22 mouse cellular contexts compared by ENCODE assay signal in the genomic region with DNA sequence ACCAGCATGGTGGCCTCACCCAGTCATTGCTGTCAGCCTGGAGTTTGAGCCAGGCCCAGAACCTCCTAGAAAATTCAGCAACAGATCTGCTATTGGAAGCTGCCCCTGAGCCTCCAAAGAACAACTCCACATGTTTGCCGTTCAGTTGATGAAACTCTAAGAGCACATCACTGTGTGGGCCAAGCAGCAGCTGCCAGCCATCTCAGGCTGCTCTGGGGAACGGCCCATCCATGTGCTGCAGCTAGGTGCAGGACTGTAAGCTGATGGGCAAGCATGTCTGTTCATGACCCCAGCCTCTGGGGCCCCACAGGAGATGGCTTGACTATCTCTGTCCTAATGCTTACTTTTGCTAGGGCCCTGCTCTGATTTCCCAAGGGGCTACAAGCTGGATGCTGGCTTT. TPM values are rescaled to one million over a fixed set of nuclear protein-coding genes. Genes with fewer than 3 reads are reported as not detected.
DNase-seq lines count a peak whose midpoint lies in the region; ATAC-seq and TF ChIP-seq lines count a peak whose summit lies in the region.
"Had no signal": no experiment of that assay in that cellular context is flagged by ENCODE, and none has a peak within 500 bp of the region (broad histone marks: within the 10 kb centered on the region; RNA-seq: fewer than 3 reads in every experiment).

No protein-coding gene starts in this region.

- H3K36me3 ChIP-seq in hindbrain, embryonic 10.5 days, result peaks cover 49% of the 10 kb centered on the region
- H3K36me3 ChIP-seq in hindbrain, embryonic 14.5 days (replicated peaks; ENCODE audit: control insufficient read depth, insufficient read depth), result peaks cover 6% of the 10 kb centered on the region; the same call in 1 of the 2 replicates
- no peaks in the 10 kb centered on the region for H3K36me3 ChIP-seq in lung, postnatal 0 days (ENCODE audit: insufficient read depth, low read length)
- H3K36me3 ChIP-seq: G1E; liver, embryonic 15.5 days had no signal

- TF ChIP-seq CTCF in lung, postnatal 0 days (IDR thresholded peaks at IDR 0.05), result no peak

- DNase-seq in gastrocnemius, postnatal 25 days, result peak; percentile 51
- DNase-seq in gastrocnemius, adult 18-20 months (ENCODE audit: low spot score), result no peak
- no peak for DNase-seq in hindbrain, embryonic 10.5 days (ENCODE audit: low spot score)
- DNase-seq in hindbrain, embryonic 14.5 days (ENCODE audit: low spot score), result no peak
- peak; percentile 51 for DNase-seq in lung, postnatal 0 days (ENCODE audit: low spot score)
- no peak for DNase-seq in lung, postnatal 25 days (ENCODE audit: low spot score)
- DNase-seq in ovary, postnatal 14 days (ENCODE audit: low spot score), result no peak
- DNase-seq: adrenal gland, postnatal 10 days; cerebellum, adult 9-11 months; gastrocnemius, postnatal 10 days; kidney, postnatal 36 days; layer of hippocampus, adult 9-11 months; retina, postnatal 1 day; thymus, postnatal 36 days had no signal

- H3K27ac ChIP-seq in hindbrain, embryonic 10.5 days, result 0 out of 2 replicates have a peak overlapping the region, but pooled peaks have one; percentile 8
- H3K27ac ChIP-seq in hindbrain, embryonic 14.5 days, result no peak overlapping the region
- H3K27ac ChIP-seq in lung, postnatal 0 days (ENCODE audit: low read length), result peak overlapping the region; percentile 51; the same call in 1 of the 2 replicates
- H3K27ac ChIP-seq: forebrain, embryonic 10.5 days; hindbrain, embryonic 13.5 days; intestine, embryonic 15.5 days; limb, embryonic 12.5 days; liver, embryonic 15.5 days had no signal

- no peak for ATAC-seq in hindbrain, embryonic 14.5 days (ENCODE audit: low FRiP score)
- ATAC-seq in lung, postnatal 0 days, result peak; percentile 33; the same call in 1 of the 2 replicates
- ATAC-seq: activated CD4-positive, CD25-positive, alpha-beta regulatory T cell, adult 4 months; intestine, embryonic 15.5 days had no signal

- no peak for TF ChIP-seq EP300 in lung, postnatal 0 days (IDR thresholded peaks at IDR 0.05)

- H3K27me3 ChIP-seq in hindbrain, embryonic 10.5 days (ENCODE audit: insufficient read depth, poor library complexity, severe bottlenecking), result no peaks in the 10 kb centered on the region
- H3K27me3 ChIP-seq in hindbrain, embryonic 14.5 days (ENCODE audit: control insufficient read depth, insufficient read depth, low read length), result no peaks in the 10 kb centered on the region
- no peaks in the 10 kb centered on the region for H3K27me3 ChIP-seq in lung, postnatal 0 days (replicated peaks; ENCODE audit: insufficient read depth, low read length)
- H3K27me3 ChIP-seq: hindbrain, embryonic 13.5 days; intestine, embryonic 15.5 days; limb, embryonic 12.5 days; liver, embryonic 15.5 days had no signal

- H3K9me3 ChIP-seq in hindbrain, embryonic 10.5 days, result no peaks in the 10 kb centered on the region
- H3K9me3 ChIP-seq in hindbrain, embryonic 14.5 days (ENCODE audit: control insufficient read depth, low read length), result no peaks in the 10 kb centered on the region
- no peaks in the 10 kb centered on the region for H3K9me3 ChIP-seq in lung, postnatal 0 days (ENCODE audit: low read length)
- H3K9me3 ChIP-seq: forebrain, embryonic 10.5 days; G1E; hindbrain, embryonic 13.5 days; intestine, embryonic 15.5 days; limb, embryonic 12.5 days; liver, embryonic 15.5 days had no signal

- no peak overlapping the region for H3K9ac ChIP-seq in hindbrain, embryonic 14.5 days
- H3K9ac ChIP-seq in lung, postnatal 0 days (replicated peaks; ENCODE audit: low read depth), result no peak overlapping the region
- H3K9ac ChIP-seq: hindbrain, embryonic 13.5 days; intestine, embryonic 15.5 days; limb, embryonic 12.5 days; liver, embryonic 15.5 days had no signal

- no peak overlapping the region for H3K4me2 ChIP-seq in hindbrain, embryonic 14.5 days (replicated peaks)
- H3K4me2 ChIP-seq in lung, postnatal 0 days (replicated peaks; ENCODE audit: low read depth, low read length), result no peak overlapping the region
- H3K4me2 ChIP-seq: hindbrain, embryonic 13.5 days; intestine, embryonic 15.5 days; limb, embryonic 12.5 days; liver, embryonic 15.5 days; midbrain, embryonic 11.5 days had no signal

- no peak overlapping the region for H3K4me3 ChIP-seq in hindbrain, embryonic 10.5 days
- H3K4me3 ChIP-seq in hindbrain, embryonic 14.5 days (replicated peaks; ENCODE audit: low read length), result no peak overlapping the region
- no peak overlapping the region for H3K4me3 ChIP-seq in lung, postnatal 0 days (ENCODE audit: low read depth, low read length)
- H3K4me3 ChIP-seq: forebrain, embryonic 10.5 days; hindbrain, embryonic 13.5 days; intestine, embryonic 15.5 days; limb, embryonic 12.5 days; liver, embryonic 15.5 days had no signal

- WGBS in hindbrain, embryonic 10.5 days, result 87% methylated on average over 2 of the region's 2 CpGs
- 85% methylated on average over 2 of the region's 2 CpGs for WGBS in hindbrain, embryonic 14.5 days
- WGBS in lung, postnatal 0 days, result 62% methylated on average over 2 of the region's 2 CpGs

- H3K4me1 ChIP-seq in hindbrain, embryonic 10.5 days (replicated peaks), result peaks cover 40% of the 10 kb centered on the region
- H3K4me1 ChIP-seq in hindbrain, embryonic 14.5 days (replicated peaks; ENCODE audit: control insufficient read depth, insufficient read depth, low read length), result peaks cover 13% of the 10 kb centered on the region
- peaks cover 2% of the 10 kb centered on the region; the same call in 1 of the 2 replicates for H3K4me1 ChIP-seq in lung, postnatal 0 days (ENCODE audit: insufficient read depth, low read depth, low read length)

RNA-seq across cellular contexts. Expression of gene Sh3pxd2b, which starts 19.4 kb away (rescaled TPM):
- 1 to 10 TPM; 4.4 to 7.1 TPM for total RNA-seq in gastrocnemius, postnatal 25 days (2021)
- 1 to 10 TPM; 4.2 to 4.6 TPM for total RNA-seq in gastrocnemius, adult 18-20 months (2021)
- polyA plus RNA-seq in hindbrain, embryonic 10.5 days (2016; fragmentation: Nextera tagmentation; extraction: Ambion mirVana), result 29.7 and 30.8 TPM in 2 replicates
- 21.8 and 23.4 TPM in 2 replicates for polyA plus RNA-seq in hindbrain, embryonic 14.5 days (2014; fragmentation: Nextera tagmentation; extraction: Ambion mirVana)
- polyA plus RNA-seq in lung, postnatal 0 days (2015; fragmentation: Nextera tagmentation; extraction: Ambion mirVana), result 7.4 and 9.4 TPM in 2 replicates
- polyA plus RNA-seq: G1E had no signal

Comparison
In these comparisons a context has a peak if more than half of its experiments do, and no peak if none do; other contexts are left out.
1. DNase-seq: peak in gastrocnemius, postnatal 25 days (single experiment) and lung, postnatal 0 days (single experiment); none in gastrocnemius, adult 18-20 months (single experiment), hindbrain, embryonic 10.5 days (single experiment), hindbrain, embryonic 14.5 days (single experiment), lung, postnatal 25 days (single experiment) and ovary, postnatal 14 days (single experiment).